Mouse (Mus musculus): ENCODE measurements around the gene Aqp11.

Aqp11 gene

GRCm38 (mm10) chr7:97737638-97738456, at the start of gene Aqp11:
Gene Aqp11 (minus strand): TSS chr7:97738289.
- DNase-seq (ENCODE audit: low spot score), result peak; percentile 89

GRCm38 (mm10) chr7:97783523-97783922, 45.4 kb upstream of the Aqp11 start:
- DNase-seq (ENCODE audit: low spot score), result no peak

- no peak for DNase-seq (ENCODE audit: low spot score)
Measured at GRCm38 (mm10) chr7:97781496-97781895, 43.4 kb upstream of the Aqp11 start.

- DNase-seq (ENCODE audit: low spot score), result no peak
Measured at GRCm38 (mm10) chr7:97780815-97781214, 42.7 kb upstream of the Aqp11 start.

GRCm38 (mm10) chr7:97780222-97780621, 42.1 kb upstream of the Aqp11 start:
- no peak for DNase-seq (ENCODE audit: low spot score)

GRCm38 (mm10) chr7:97777191-97777590, 39.1 kb upstream of the Aqp11 start:
- DNase-seq (ENCODE audit: low spot score), result no peak

- no peak for DNase-seq (ENCODE audit: low spot score)
Measured at GRCm38 (mm10) chr7:97775923-97776322, 37.8 kb upstream of the Aqp11 start.

GRCm38 (mm10) chr7:97775380-97775779, 37.3 kb upstream of the Aqp11 start:
- no peak for DNase-seq (ENCODE audit: low spot score)

- no peak for DNase-seq (ENCODE audit: low spot score)
Measured at GRCm38 (mm10) chr7:97770841-97771620, 32.9 kb upstream of the Aqp11 start.

- no peak for DNase-seq (ENCODE audit: low spot score)
Measured at GRCm38 (mm10) chr7:97769020-97769419, 30.9 kb upstream of the Aqp11 start.

GRCm38 (mm10) chr7:97767841-97768240, 29.8 kb upstream of the Aqp11 start:
- no peak for DNase-seq (ENCODE audit: low spot score)

GRCm38 (mm10) chr7:97766406-97767166, 28.5 kb upstream of the Aqp11 start:
- no peak for DNase-seq (ENCODE audit: low spot score)

GRCm38 (mm10) chr7:97765963-97766347, 27.9 kb upstream of the Aqp11 start:
- no peak for DNase-seq (ENCODE audit: low spot score)

GRCm38 (mm10) chr7:97765181-97765962, 27.3 kb upstream of the Aqp11 start:
- DNase-seq (ENCODE audit: low spot score), result no peak

- DNase-seq (ENCODE audit: low spot score), result no peak
Measured at GRCm38 (mm10) chr7:97764591-97764990, 26.5 kb upstream of the Aqp11 start.

GRCm38 (mm10) chr7:97756967-97757881, 19.1 kb upstream of the Aqp11 start:
- DNase-seq (ENCODE audit: low spot score), result no peak

GRCm38 (mm10) chr7:97749207-97750190, 11.4 kb upstream of the Aqp11 start:
- DNase-seq (ENCODE audit: low spot score), result no peak

- DNase-seq (ENCODE audit: low spot score), result no peak
Measured at GRCm38 (mm10) chr7:97748527-97749206, 10.6 kb upstream of the Aqp11 start.

All from embryo, embryonic 10 days (tissue).